Mouse (Mus musculus) ES-E14 (cell line): ENCODE results near the gene St3gal3.

ENCODE experiments used
- ZC3H11A ChIP-seq: IDR thresholded peaks from 2 replicates; pipeline ENCODE4 v1.6.1; 2012; ENCODE audit warnings: low read depth, mild to moderate bottlenecking, inconsistent platforms, low read length, borderline replicate concordance
- ZNF384 ChIP-seq: IDR thresholded peaks from 2 replicates; pipeline ENCODE4 v1.6.1; 2012; ENCODE audit warnings: low read depth, low read length, inconsistent platforms

DNA sequence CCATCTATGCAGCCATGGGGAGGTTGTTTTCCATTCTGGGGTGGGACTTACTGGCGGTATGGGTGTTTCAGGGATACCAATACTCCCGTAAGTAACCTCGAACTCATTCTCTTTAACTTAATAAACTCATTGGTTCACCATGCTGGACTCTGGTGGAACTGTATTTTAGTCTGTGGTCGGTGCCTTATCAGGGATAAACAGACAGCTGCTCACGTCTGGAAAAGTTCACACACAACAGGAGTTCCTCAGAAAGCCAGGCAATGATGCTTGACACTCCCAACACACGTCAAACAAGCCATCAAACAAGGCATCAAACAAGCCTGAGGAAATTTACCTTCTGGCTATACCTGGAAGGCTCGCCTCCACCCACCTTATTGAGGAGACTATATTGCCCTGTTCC, 19.6 kb downstream of the St3gal3 start:
- TF ChIP-seq ZNF384 (no peak), ZC3H11A (no peak)
